Mouse (Mus musculus) spleen, adult 12 weeks (tissue): ENCODE measurements around the gene Fes.

Source experiments
- DNase-seq: peaks from one replicate; pipeline ENCODE4 v3.0.0; 2022; ENCODE audit warnings: low spot score

Gene Fes

DNA sequence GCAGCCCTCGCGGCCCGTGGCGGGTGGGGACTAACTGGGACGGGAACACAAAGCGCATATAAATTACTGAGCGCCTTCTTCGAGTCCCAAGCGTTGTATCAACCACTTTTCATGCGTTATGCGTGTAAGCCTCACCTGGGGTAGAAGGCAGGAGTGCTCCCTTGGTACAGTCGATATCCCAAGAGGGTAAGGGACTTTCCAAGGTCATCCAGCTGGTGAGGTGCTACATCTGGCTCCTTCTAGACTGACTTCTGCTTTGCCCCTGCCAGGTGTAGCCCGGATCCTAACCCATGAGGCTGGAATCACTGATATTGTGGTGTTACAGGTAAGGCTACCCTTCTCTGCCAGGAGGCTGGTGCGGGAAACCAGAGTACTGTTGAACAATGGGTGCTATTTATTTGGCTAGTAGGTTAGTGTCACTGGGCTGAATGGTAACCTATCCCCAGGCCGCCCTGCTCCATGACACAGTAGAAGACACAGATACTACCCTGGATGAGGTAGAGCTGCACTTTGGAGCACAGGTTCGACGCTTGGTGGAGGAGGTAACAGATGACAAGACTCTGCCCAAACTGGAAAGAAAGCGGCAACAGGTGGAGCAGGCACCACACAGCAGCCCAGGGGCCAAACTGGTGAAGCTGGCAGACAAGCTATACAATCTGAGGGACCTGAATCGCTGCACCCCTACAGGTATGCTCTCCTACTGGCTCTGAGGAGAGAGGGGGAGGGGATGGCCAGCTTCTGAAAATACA is 44.3 kb downstream of the Fes start:
- DNase-seq: no peak

DNA sequence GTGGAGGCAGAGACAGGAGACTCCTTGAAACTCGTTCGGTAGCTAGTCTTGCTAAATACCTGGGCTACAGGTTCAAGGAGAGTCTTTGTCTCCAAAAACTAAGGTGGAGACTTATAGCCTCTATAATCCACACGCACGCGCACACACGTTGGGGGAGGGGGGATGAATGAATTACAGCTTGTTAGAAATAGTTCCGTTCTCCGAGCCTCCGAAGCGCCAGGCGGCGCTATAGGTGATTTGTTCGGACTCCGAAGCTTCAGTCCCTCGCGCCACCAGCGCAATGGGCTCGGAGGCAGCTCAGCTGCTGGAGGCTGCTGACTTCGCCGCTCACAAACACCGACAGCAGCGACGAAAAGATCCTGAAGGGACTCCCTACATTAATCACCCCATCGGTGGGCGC is 44.9 kb downstream of the Fes start, which contains the start of gene Hddc3:
Gene Hddc3, plus strand, starts transcription at position 247 of the 400 bp plus-strand sequence.
- DNase-seq: peak; percentile 83

DNA sequence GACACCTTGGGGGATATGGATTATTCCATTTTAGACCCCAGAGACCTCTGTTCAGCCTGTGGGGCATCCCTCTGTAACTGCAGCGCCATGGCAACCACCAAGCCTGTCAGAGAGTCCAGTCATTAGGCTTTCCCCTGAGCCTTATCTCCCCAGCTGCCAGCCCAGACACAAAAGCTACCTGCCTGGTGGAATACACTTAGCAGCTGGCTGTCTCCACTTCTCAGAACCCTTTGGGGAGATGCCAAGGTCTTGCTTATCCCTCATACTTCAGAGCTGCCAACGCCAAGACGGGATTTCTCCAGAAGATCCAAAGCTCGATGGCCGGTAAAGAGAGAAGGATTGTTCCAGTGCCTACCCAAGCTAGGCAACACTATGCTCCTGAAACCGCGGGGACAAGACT is 46.0 kb downstream of the Fes start:
- no peak for DNase-seq

DNA sequence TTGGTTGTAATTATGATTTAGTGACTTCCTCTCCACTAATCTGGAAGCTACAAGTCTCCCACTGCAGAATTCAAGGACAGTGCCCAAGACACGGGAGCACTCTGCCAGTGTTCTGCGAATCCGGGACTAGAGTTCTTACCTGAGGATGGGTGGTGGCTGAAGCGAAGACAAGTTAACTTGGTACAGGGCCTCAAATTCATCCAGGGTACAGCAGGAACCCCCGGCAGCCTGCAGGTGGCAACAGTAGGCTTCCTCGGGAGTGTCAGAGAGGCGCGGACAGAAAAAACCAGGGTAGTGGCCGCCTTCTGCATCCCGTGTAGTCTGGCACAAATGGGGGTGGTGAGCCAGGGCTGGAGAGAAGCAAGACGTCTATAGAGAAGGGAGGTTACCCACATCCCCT is 47.0 kb downstream of the Fes start, which contains the start of gene Unc45a:
Gene Unc45a, minus strand, starts transcription at position 213 of the 400 bp plus-strand sequence.
- peak; percentile 62 for DNase-seq

DNA sequence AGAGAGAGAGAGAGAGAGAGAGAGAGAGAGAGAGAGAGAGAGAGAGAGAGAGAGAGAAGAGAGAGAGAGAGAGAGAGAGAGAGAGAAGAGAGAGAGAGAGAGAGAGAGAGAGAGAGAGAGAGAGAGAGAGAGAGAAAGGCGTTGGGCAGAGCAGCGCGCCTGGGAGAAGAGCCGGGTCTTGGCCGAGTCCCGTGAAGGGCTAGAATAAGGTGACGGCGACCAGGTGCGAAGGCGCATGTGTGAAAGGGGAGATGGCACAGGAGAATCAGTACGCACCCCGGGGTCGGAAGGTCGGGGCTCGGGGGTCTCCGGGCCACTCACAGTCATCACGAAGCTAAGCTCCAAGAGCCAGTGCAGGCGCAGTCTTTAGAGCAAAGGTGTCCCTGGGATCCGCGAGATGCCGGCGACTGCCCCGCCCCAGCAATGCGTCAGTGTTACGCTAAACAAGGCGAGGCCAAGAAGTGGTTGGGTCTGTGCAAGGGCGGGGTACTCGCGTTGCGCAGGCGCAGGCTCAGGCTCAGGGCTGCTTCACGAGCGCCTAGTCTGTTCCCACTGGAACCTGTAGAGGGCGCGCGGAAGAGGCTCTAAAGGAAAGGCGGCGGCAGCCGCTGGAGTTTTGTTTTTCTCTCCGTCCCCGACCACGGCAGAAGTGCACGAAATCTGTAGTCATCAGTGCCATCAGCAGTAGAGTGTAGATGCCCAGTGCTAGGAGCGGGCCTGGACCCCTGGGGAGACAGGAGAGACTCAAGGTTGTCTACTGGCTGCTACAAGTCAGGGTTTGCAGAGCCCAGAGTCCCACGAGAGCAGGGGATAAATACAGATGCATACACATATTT is 47.7 kb downstream of the Fes start:
- peak; percentile 97 for DNase-seq

DNA sequence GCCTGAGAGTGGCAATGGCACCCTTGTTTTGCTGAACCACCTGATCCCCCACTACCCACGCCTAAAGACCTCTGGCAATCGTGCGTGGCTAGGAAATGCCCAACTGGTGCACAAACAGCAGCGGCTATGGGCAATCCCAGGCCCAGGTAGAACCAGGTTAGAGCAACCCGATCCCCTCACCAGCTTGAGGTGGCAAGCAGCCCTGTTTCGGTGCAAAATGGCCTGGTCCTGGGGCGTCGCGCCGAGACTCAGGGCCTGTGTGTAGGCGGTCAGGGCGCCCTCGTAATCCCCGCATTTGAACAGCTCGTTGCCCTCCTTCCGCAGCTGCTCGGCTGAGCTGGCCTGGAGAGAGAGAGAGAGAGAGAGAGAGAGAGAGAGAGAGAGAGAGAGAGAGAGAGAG is 48.4 kb downstream of the Fes start:
- no peak for DNase-seq

DNA sequence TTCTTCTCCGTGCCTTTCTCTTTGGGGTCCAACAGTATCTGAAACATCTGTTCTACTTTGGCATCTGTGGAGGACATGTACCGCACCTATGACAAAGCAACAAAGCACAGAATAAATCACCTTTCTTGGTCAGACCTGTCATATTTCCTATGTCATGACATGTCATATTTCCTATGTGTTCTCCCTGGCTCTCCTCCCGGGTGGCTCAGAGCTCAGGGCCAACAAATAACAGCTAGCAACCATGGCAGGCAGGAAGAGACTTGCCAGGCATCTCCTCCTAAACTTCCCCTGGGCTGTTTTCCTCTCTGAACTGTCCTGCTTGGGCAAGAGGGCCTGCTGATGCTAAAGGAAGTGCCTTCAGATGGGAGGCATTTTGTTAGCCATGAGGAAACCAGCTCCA is 50.8 kb downstream of the Fes start:
- no peak for DNase-seq

DNA sequence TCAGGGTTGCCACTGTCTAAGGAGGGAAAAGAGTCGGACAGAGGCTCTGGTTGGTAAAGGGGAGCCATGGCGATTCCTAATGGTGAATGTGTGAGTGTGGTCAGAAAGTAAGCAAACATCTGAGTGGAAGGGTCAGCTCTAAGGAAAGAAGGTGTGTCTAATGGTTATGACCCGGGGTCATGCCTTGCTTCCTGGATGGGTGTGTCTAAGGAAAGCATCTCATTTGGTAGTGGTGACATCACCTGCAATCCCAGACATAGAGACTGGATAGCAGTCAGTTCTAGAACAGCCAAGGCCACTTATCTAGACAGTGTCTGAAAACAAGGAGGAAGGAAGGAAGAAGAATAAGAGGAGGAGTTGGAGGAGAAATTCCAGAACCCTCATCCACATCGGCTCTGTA is 52.9 kb downstream of the Fes start:
- no peak for DNase-seq

DNA sequence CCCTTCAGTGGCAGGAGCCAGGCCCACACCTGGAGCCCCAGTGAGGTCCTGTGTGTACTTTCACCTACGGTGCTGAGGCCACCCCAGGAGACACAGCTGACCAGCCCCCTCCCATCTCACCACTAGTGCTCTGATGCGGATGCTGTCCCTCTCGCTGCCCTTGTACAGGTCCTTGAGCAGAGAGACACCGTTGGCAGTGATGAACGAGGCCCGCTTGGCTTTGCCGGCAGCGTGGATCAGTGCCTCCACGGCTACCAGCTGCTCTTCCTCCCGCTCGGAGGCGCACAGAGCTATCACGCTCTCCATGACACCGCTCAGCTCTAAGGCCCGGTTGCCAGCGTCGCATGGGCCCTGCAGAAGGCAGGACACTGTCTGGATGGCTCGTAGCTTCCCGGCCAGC is 56.3 kb downstream of the Fes start:
- DNase-seq: no peak

DNA sequence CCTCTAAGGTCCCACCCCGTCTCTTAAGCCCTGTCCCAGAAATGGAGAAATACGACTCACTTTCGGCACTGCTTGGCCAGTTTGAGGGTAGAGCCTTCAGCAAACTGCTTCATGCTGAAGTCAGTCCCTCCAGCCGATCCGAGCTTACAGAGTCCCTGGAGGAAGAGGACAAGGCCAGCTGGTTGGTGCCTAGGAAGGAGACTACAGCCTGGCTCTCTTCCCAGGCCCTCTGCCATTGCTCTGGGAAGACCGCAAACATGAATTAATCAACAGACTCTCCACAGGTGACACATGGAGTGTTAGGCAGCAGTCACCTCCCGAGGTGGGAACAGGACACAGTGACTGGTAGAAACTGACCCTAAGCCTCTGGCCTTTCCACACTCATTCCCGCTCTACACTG is 57.5 kb downstream of the Fes start:
- DNase-seq: no peak
